Mouse (Mus musculus) A20 (cell line): ENCODE results near the gene Cad.

Source experiments
- DNase-seq: peaks from one replicate; pipeline ENCODE4 v3.0.0-alpha.2; 2011; ENCODE audit warnings: low read depth, low spot score

Gene Cad

GRCm38 (mm10) chr5:31110781-31111180, 56.2 kb downstream of the Cad start:
- DNase-seq = peak; percentile 41

DNA sequence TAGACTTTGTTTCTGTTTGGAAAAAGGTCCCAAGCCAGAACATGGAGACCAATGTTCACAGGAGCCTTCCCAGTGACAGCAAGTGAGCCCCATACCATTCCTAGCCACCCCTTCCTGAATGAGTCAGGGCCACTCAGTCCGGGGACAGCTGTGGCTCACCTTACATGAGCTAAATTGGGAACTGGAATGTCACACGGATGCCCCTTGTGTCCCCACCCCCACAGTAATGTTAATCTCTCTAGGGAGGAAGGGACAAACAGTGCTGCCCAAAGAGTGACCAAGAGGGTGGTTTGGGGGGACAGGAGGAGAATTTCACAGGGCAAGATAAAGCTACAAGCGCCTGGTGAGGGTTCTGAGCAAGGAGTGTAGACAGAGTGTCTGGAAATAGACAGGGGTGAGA, 61.8 kb downstream of the Cad start, which contains the start of gene Trim54:
Gene Trim54 (plus strand): TSS at position 359 of the 400 bp plus-strand sequence.
- DNase-seq = no peak

- DNase-seq = no peak
Observed at GRCm38 (mm10) chr5:31116912-31117311, 62.3 kb downstream of the Cad start.

GRCm38 (mm10) chr5:31121111-31121510, 66.5 kb downstream of the Cad start:
- DNase-seq = peak; percentile 24

DNA sequence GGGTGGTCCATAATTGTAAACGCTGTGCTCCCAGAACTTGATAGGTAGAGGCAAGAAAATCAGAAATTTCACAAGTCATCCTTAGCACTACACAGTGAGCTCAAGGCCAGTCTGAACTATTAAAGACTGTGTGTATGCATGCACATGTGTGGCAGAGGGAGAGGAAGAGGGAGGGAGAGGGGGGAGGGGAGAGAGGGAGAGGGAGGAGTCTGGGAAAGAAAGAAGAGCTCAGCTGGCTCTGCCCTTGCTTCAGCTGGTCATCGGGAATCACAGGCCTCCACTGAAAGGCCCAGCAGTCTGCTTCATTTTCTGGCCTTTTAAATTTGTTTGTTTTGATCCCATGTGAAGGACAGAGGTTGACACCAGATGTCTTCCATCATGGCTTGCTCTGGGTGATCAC, 68.9 kb downstream of the Cad start:
- no peak for DNase-seq

- peak; percentile 45 for DNase-seq
Observed at GRCm38 (mm10) chr5:31126050-31126449, 71.5 kb downstream of the Cad start.
